Mouse (Mus musculus): ENCODE measurements around the gene Ctu2. TPM values are rescaled to one million over a fixed set of nuclear protein-coding genes. Genes with fewer than 3 reads are reported as not detected.

The Ctu2 gene
- polyA plus RNA-seq, 1 experiment from 2014 or later: 29.6 TPM

DNA sequence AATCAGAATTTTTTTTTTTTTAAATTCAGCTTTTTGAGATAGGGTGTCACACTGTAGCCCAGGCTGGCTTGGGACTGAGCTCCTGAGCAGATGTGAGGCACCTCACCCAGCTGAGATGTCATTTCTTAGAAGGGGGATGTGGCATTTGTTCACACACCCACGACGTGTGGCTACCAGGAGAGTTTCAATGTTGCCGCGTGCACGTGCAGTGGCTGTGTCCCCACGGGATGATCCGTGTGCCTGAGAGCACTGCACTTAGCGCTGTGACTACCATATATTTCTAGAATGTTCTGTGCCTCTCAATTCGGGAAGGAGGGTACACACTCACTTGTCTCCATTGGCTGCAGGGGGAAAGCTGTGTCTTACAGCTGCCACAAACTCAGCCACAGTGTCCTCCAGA, 39.8 kb upstream of the Ctu2 start:
- Histone ChIP-seq H3K9ac (no peak overlapping the region), H3K4me3 (no peak overlapping the region), H3K36me3 (peaks cover 56% of the 10 kb centered on the region), H3K27me3 (replicated peaks) (no peaks in the 10 kb centered on the region), H3K27ac (replicated peaks) (no peak overlapping the region), H3K4me2 (no peak overlapping the region), H3K9me3 (no peaks in the 10 kb centered on the region), H3K4me1 (peaks cover 30% of the 10 kb centered on the region)
- 93% methylated on average over 9 of the region's 9 CpGs for WGBS
- ATAC-seq (ENCODE audit: extremely low read depth, insufficient number of reproducible peaks, low FRiP score, low TSS enrichment): no peak

- H3K4me1 ChIP-seq: peaks cover 28% of the 10 kb centered on the region
- no peak overlapping the region for H3K4me3 ChIP-seq
- no peak for ATAC-seq (ENCODE audit: extremely low read depth, insufficient number of reproducible peaks, low FRiP score, low TSS enrichment)
- H3K27me3 ChIP-seq (replicated peaks): no peaks in the 10 kb centered on the region
- 76% methylated on average over 20 of the region's 20 CpGs for WGBS
- no peaks in the 10 kb centered on the region for H3K9me3 ChIP-seq
- H3K9ac ChIP-seq: no peak overlapping the region
- H3K4me2 ChIP-seq: no peak overlapping the region
- H3K27ac ChIP-seq (replicated peaks): no peak overlapping the region
- H3K36me3 ChIP-seq: peaks cover 56% of the 10 kb centered on the region
Measured at GRCm38 (mm10) chr8:122436586-122437125, 39.3 kb upstream of the Ctu2 start.

GRCm38 (mm10) chr8:122437708-122438331, 38.1 kb upstream of the Ctu2 start:
- 82% methylated on average over 13 of the region's 13 CpGs for WGBS
- Histone ChIP-seq H3K27me3 (replicated peaks) (no peaks in the 10 kb centered on the region), H3K9ac (peak overlapping the region; percentile 33), H3K27ac (replicated peaks) (peak overlapping the region; percentile 63), H3K36me3 (peaks cover 56% of the 10 kb centered on the region), H3K4me1 (peaks cover 23% of the 10 kb centered on the region), H3K9me3 (no peaks in the 10 kb centered on the region), H3K4me3 (no peak overlapping the region), H3K4me2 (peak overlapping the region; percentile 8; the same call in 1 of the 2 replicates)
- ATAC-seq (ENCODE audit: extremely low read depth, insufficient number of reproducible peaks, low FRiP score, low TSS enrichment): no peak

- no peak overlapping the region for H3K9ac ChIP-seq
- H3K4me1 ChIP-seq: peaks cover 21% of the 10 kb centered on the region
- 87% methylated on average over 16 of the region's 16 CpGs for WGBS
- H3K27me3 ChIP-seq (replicated peaks): no peaks in the 10 kb centered on the region
- no peaks in the 10 kb centered on the region for H3K9me3 ChIP-seq
- no peak overlapping the region for H3K27ac ChIP-seq (replicated peaks)
- H3K4me2 ChIP-seq: no peak overlapping the region
- ATAC-seq (ENCODE audit: extremely low read depth, insufficient number of reproducible peaks, low FRiP score, low TSS enrichment): no peak
- no peak overlapping the region for H3K4me3 ChIP-seq
- H3K36me3 ChIP-seq: peaks cover 46% of the 10 kb centered on the region
Measured at GRCm38 (mm10) chr8:122439336-122439735, 36.6 kb upstream of the Ctu2 start.

- Histone ChIP-seq H3K4me3 (no peak overlapping the region), H3K4me2 (no peak overlapping the region), H3K9me3 (no peaks in the 10 kb centered on the region), H3K27ac (replicated peaks) (no peak overlapping the region), H3K9ac (no peak overlapping the region), H3K36me3 (peaks cover 26% of the 10 kb centered on the region), H3K27me3 (replicated peaks) (no peaks in the 10 kb centered on the region), H3K4me1 (peaks cover 41% of the 10 kb centered on the region)
- no peak for ATAC-seq (ENCODE audit: extremely low read depth, insufficient number of reproducible peaks, low FRiP score, low TSS enrichment)
- 89% methylated on average over 1 of the region's 1 CpGs for WGBS
Measured at GRCm38 (mm10) chr8:122441326-122441725, 34.6 kb upstream of the Ctu2 start.

DNA sequence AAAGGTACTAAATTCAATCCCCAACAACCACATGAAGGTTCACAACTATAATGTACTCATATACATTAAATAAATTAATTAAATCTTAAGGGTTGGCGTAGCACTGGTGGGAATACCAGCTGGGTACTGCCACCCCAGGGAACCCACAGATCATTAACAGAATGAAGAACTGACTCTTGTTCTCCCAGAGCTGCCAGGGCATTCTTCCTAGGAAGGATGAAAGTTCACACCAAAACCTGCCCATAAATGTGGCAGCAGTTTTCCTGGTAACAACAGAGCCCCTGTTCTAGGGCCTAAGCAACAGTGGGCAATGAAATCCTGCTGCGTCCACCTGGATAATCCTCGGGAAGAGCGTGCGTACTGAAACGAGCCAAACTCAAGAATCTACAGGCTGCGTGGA, 33.6 kb upstream of the Ctu2 start:
- peaks cover 16% of the 10 kb centered on the region for H3K36me3 ChIP-seq
- WGBS: 26% methylated on average over 7 of the region's 7 CpGs
- H3K4me3 ChIP-seq: peak overlapping the region; percentile 82
- H3K4me2 ChIP-seq: peak overlapping the region; percentile 100
- H3K27ac ChIP-seq (replicated peaks): peak overlapping the region; percentile 82; the same call in 1 of the 2 replicates
- H3K27me3 ChIP-seq (replicated peaks): no peaks in the 10 kb centered on the region
- H3K9me3 ChIP-seq: no peaks in the 10 kb centered on the region
- no peak for ATAC-seq (ENCODE audit: extremely low read depth, insufficient number of reproducible peaks, low FRiP score, low TSS enrichment)
- H3K4me1 ChIP-seq: peaks cover 41% of the 10 kb centered on the region
- peak overlapping the region; percentile 91 for H3K9ac ChIP-seq

- under 1% methylated on average over 12 of the region's 12 CpGs for WGBS
- H3K36me3 ChIP-seq: peaks cover 12% of the 10 kb centered on the region
- H3K9me3 ChIP-seq: no peaks in the 10 kb centered on the region
- H3K9ac ChIP-seq: peak overlapping the region; percentile 91
- H3K4me1 ChIP-seq: peaks cover 37% of the 10 kb centered on the region
- peak overlapping the region; percentile 82 for H3K4me3 ChIP-seq
- H3K27ac ChIP-seq (replicated peaks): peak overlapping the region; percentile 82
- ATAC-seq (ENCODE audit: extremely low read depth, insufficient number of reproducible peaks, low FRiP score, low TSS enrichment): no peak
- H3K27me3 ChIP-seq (replicated peaks): no peaks in the 10 kb centered on the region
- peak overlapping the region; percentile 100 for H3K4me2 ChIP-seq
Measured at GRCm38 (mm10) chr8:122442781-122443180, 33.2 kb upstream of the Ctu2 start.

- Histone ChIP-seq H3K27ac (replicated peaks) (peak within 1 kb of the TSS; percentile 99), H3K4me3 (peak within 1 kb of the TSS; percentile 82), H3K4me1 (peaks cover 31% of the 10 kb centered on the region), H3K27me3 (replicated peaks) (no peaks in the 10 kb centered on the region), H3K9me3 (no peaks in the 10 kb centered on the region), H3K4me2 (peak within 1 kb of the TSS; percentile 100), H3K36me3 (peaks cover 8% of the 10 kb centered on the region), H3K9ac (peak within 1 kb of the TSS; percentile 92)
- under 1% methylated on average over 47 of the region's 47 CpGs for WGBS
- ATAC-seq (ENCODE audit: extremely low read depth, insufficient number of reproducible peaks, low FRiP score, low TSS enrichment): peak; percentile 95
Measured at GRCm38 (mm10) chr8:122443262-122444006, 32.5 kb upstream of the Ctu2 start, which contains the start of gene Mvd. Gene Mvd, minus strand, starts transcription at chr8:122443422.

GRCm38 (mm10) chr8:122444058-122444748, 31.7 kb upstream of the Ctu2 start:
- peak overlapping the region; percentile 99 for H3K27ac ChIP-seq (replicated peaks)
- 0 out of 2 replicates have a peak, but pooled peaks have one; percentile 15 for ATAC-seq (ENCODE audit: extremely low read depth, insufficient number of reproducible peaks, low FRiP score, low TSS enrichment)
- H3K4me1 ChIP-seq: peaks cover 30% of the 10 kb centered on the region
- H3K4me3 ChIP-seq: peak overlapping the region; percentile 82
- WGBS: 9% methylated on average over 19 of the region's 19 CpGs
- peak overlapping the region; percentile 92 for H3K9ac ChIP-seq
- peak overlapping the region; percentile 100 for H3K4me2 ChIP-seq
- H3K36me3 ChIP-seq: peaks cover 7% of the 10 kb centered on the region
- H3K27me3 ChIP-seq (replicated peaks): no peaks in the 10 kb centered on the region
- H3K9me3 ChIP-seq: no peaks in the 10 kb centered on the region

- WGBS: 52% methylated on average over 3 of the region's 3 CpGs
- Histone ChIP-seq H3K27me3 (replicated peaks) (no peaks in the 10 kb centered on the region), H3K4me2 (peak overlapping the region; percentile 100), H3K4me1 (peaks cover 34% of the 10 kb centered on the region), H3K9ac (peak overlapping the region; percentile 92), H3K36me3 (no peaks in the 10 kb centered on the region), H3K27ac (replicated peaks) (peak overlapping the region; percentile 99), H3K4me3 (peak overlapping the region; percentile 82), H3K9me3 (no peaks in the 10 kb centered on the region)
- ATAC-seq (ENCODE audit: extremely low read depth, insufficient number of reproducible peaks, low FRiP score, low TSS enrichment): no peak
Measured at GRCm38 (mm10) chr8:122445203-122445602, 30.7 kb upstream of the Ctu2 start.

GRCm38 (mm10) chr8:122451161-122451703, 24.7 kb upstream of the Ctu2 start:
- peaks cover 39% of the 10 kb centered on the region for H3K4me1 ChIP-seq
- H3K4me2 ChIP-seq: peak overlapping the region; percentile 34
- H3K4me3 ChIP-seq: no peak overlapping the region
- no peaks in the 10 kb centered on the region for H3K36me3 ChIP-seq
- H3K27me3 ChIP-seq (replicated peaks): peaks cover 5% of the 10 kb centered on the region; the same call in 1 of the 2 replicates
- peak overlapping the region; percentile 92 for H3K27ac ChIP-seq (replicated peaks)
- peak; percentile 62; the same call in 1 of the 2 replicates for ATAC-seq (ENCODE audit: extremely low read depth, insufficient number of reproducible peaks, low FRiP score, low TSS enrichment)
- H3K9me3 ChIP-seq: no peaks in the 10 kb centered on the region
- 31% methylated on average over 7 of the region's 7 CpGs for WGBS
- peak overlapping the region; percentile 11; the same call in 1 of the 2 replicates for H3K9ac ChIP-seq

Data from heart, embryonic 13.5 days (tissue).